Mouse (Mus musculus) urinary bladder, adult 18-20 months (tissue): Measurements from ENCODE around the gene Tm9sf1.

Experiments used
- DNase-seq, 2 experiments: peaks; one replicate each; pipeline ENCODE4 v3.0.0; 2022; ENCODE audit warnings: low spot score in 2 of 2, mixed read lengths in 2 of 2

Gene Tm9sf1

DNA sequence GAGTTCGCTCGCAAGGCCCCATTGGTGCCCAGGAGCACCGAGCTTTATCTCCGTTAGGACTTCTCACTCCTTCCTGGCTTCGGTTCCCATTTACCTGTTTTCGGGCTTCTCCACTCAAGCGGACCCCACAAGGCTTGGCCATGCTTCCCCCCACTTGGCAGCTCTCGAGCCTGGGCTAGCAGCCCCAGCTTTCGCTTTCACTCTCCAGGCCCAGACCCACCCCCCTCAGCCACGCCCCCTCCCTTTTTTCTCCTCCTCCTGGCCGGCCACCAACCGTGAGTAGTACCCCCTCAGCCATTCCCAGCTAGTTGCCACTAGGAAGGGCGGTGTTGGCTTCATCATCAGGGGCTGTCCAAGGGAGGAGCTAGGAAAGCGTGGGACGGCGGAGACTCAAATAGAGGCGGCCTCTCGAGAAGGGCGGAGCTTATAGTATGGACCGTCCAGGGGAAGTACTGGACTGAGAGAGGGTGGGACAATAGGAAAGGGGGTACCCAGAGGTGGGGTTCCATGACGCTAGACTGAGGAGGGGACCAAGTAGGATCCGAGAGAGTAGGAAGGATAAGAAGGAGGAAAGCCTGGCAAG lies 52.8 kb downstream of the Tm9sf1 start, which contains the start of gene Psme2:
TSS of gene Psme2 (minus strand) at position 366 of the 583 bp plus-strand sequence.
- DNase-seq = peak; percentile 78 to 94

DNA sequence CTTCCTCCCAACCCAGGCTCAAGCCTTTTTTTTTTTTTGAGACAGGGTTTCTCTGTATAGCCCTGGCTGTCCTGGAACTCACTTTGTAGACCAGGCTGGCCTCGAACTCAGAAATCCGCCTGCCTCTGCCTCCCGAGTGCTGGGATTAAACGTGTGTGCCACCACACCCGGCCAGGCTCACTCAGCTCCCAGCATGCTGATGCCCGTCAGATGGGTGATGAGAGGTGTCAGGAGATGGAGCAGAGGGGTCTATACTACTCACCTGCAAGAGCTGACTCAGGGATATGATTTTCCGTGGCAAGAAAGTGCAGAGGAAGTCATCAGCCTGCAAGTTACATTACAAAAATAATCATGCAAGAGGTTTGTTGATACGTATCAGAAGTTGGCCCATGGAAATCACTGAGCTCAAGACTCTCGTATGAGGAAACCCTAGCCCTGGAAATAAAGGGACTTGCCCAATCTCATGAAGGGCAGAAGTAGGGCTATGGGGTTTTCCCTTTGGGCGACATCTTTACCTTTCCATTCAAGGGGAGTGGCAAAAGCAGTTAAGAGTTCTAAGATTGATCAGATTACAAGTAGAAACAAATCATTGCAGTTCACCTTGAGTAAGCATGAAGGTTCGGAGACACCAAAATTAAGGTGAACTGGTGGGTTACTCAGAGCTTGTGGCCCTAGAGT lies 53.7 kb downstream of the Tm9sf1 start:
- DNase-seq = no peak

DNA sequence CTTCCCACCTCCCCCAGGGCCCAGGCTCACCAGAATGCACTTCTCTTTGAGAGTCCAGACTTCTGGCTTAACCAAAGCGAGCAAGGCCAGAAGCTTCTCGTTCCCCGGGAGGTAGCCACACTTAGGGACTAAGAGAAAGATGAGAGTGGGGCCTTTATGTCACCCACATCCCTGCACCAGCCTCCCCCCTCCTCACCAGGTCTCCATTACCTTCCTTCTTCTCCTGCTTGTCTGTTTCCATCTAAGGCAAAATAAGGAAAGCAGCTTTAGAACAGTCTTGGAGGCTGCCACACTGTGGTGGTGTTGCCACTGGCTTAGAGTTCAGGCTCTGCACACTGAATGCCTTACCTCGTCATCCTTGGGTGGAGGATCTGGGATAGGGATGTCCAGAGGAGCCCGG lies 54.3 kb downstream of the Tm9sf1 start:
- no peak for DNase-seq

DNA sequence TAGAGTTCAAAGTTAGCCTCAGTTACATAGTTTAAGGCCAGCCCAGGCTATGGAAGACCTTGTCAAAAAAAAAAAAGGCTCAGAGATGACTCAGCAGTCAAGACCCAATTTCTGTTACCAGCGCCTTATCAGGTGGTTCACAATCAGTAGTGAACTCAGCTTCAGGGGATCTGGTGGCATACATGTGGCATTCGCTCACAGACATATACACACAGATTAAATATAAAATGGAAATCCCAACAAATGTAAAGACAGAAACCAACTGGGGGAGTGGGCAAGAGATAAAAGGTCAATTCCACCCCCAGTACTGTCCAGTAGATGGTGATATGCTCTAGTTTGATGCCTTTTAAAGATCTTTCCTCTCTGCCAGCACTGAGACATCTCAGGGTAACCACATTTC lies 57.5 kb downstream of the Tm9sf1 start:
- no peak for DNase-seq
